Mouse (Mus musculus) spleen, adult 12 weeks (tissue): ENCODE data around the gene Optn.

Experiments
- DNase-seq: peaks from one replicate; pipeline ENCODE4 v3.0.0; 2022; ENCODE audit warnings: low spot score

The Optn gene

DNA sequence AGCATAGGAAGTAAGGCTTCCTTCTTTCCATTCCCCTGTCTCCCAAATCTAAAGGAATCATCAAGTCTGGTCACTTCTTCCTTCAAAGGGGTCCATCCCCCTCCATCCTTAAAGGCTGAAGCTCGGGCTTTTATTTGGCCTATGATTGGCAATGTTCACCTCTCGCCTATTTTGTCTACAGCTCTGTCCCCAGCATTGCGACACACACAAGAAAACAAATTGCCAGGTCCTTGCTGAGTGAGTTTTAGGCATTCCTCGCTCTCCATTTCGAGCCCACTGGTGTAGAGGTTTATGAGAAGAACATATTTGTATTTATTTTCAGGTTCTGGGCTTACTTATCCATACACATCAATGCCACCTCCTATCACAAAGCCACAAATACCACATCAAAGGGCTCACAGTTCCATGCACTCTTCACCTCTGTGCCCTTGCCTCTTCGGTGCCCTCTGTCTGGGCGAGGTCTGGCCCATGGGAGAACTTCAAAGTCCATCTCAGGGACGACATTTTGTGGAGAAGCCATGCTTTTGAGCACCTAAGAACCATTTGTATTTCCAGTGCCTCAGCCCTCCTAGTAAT lies 2.6 kb downstream of the Optn start:
- DNase-seq: no peak

DNA sequence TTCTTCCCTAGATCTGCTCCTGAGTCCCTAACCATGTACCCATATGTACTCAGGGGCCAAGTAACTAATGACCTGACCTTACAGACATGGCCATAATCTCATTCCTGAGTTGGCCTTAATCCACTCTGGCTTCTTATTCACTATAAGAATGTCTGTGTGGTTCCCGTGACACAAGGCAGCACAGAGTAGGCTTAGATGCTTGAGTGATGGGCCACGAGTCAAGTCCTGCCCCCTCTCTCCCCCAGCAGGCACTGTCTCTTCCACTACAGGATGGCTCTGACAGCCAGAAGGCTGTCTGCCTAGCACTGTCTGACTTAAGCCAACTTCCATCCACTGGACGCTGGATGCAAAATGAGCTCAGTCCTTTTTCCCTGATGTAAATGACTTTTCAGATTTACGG lies 3.9 kb downstream of the Optn start:
- no peak for DNase-seq

GRCm38 (mm10) chr2:5058436-5058835 lies 5.4 kb downstream of the Optn start:
- no peak for DNase-seq

DNA sequence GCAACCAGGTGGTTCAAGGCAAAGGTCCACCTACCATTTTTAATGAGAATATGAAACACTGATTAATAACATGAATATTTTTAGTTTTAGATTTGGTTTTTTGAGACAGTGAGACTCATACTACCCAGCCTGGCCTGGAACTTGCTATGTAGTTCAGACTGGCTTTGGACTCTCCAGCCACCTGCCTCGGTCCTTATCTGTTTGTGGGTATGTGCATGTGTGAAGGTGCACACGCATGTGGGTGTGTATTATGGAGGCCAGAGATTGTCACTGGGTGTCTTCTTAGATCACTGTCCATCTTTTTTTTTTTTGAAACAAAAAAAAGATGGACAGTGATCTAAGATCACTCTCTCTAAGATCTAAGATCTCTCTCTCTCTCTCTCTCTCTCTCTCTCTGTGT lies 13.3 kb downstream of the Optn start:
- no peak for DNase-seq

DNA sequence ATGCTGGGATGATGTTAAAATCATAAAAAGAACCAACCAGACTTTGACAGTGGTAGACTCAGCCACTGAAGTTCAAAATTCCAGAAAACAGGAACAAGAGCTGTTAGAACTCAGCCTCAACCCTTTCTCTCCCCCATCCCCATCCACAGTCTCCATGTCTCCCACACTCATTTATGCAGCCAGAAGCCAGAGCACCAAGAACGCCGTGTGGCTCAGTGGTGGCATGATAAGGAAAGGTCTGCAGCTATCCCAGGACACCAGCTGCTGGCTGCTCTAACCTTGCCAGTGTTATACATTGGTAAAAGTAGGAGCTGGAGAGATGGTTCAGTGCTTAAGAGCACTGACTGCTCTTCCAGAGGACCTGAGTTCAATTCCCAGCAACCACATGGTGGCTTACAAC lies 16.8 kb downstream of the Optn start:
- DNase-seq: no peak

- DNase-seq: no peak
Observed at GRCm38 (mm10) chr2:5045269-5045965, 18.4 kb downstream of the Optn start.

DNA sequence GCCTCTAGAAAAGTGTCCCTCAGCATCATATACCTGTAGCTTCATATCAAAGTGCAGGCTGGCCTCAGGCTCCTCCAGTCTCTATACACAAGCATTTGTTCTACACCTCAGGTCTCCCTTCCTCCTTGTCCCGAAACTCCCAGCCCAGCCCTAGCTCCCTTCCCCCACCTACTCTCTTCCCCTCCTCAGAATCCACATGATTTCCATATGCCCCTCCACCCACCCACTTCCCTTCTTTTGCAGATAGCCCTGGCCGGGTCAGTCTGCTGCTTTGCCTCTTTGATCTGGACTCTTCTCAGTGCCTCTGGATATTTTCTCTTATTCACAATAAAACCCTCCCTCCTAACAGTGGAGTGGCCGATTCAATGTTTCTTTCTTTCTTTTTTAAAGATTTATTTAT lies 19.5 kb downstream of the Optn start:
- DNase-seq: no peak

GRCm38 (mm10) chr2:5043476-5043761 lies 20.4 kb downstream of the Optn start:
- DNase-seq: no peak

GRCm38 (mm10) chr2:5042616-5043475 lies 21.0 kb downstream of the Optn start:
- no peak for DNase-seq

DNA sequence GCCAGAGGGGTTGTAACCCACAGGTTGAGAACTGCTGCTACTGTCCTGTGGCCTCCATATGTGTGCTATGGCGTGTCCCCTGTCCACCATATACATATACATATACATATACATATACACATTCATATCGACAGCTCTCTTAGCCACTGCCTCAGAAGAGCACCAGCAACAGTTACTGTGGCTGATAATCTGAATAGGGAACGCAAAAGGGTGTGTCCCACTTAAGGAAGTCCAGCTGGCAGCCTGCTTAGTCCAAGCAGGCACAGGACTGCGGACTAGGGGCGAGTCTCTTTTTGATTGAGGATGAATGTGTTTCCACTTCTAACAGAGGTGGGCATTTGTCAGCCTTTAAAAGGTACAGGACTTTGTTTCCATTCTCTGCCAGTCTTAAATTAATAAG lies 22.0 kb downstream of the Optn start:
- no peak for DNase-seq

GRCm38 (mm10) chr2:5040281-5041161 lies 23.3 kb downstream of the Optn start:
- DNase-seq: no peak

DNA sequence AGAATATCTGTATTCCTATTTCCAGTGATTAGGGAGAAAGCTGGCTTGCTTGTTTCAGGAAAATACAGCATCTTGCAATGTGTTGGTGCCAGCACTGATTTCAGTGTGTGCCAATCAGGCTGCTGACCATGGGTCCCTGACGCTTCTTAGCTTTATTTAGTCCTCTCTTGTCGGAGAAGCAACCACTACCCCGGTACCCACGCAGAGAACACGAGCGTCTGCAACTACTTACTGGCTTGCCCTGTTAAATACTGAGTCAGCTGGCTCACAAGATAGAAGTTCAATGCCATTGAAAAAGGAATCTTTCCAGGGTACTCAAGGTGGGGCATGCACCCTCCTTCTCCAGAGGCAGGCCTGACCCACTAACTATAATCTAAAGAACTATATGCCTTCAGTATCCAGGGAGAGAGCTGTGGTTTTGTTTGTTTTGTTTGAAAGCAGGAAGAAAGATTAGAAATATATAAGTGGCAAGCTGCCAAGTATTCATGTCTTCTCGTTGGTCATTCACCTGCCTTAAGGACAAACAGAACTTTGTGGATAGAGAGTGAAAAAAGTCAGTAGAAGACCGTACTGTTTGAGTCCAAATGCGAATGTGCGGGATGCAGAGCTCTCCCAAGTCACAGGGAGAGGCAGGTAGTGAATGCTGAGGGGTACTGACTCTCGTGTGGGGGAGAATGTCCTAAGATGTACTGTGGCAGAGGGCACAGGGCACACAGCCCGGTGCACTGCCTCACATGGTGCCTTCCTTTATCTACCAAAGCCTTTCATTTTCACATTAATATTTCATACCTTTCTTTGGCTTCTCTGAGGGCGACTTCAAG lies 24.3 kb downstream of the Optn start:
- no peak for DNase-seq

DNA sequence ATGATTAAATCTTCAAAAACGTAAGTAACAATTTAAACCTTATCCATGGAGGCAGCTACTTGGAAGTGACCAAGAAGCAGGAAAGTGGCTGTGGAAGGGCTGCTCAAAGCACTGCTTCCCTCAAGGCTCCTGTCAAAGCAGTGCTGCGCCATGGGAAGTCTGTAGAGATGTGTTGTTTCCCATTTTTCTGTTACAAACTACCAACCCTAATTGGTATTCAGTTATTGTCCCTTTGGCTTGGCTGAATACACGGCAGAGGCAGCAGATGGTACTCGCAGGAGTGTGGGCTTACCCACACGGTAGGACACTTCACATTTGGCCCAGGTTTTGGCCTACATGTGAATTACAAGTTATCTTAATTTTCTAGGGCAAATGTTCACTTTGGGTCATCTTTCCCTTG lies 25.5 kb downstream of the Optn start:
- DNase-seq: no peak

GRCm38 (mm10) chr2:5037390-5037789 lies 26.5 kb downstream of the Optn start:
- DNase-seq: no peak

- DNase-seq: no peak
Observed at GRCm38 (mm10) chr2:5036411-5037076, 27.3 kb downstream of the Optn start.

- no peak for DNase-seq
Observed at GRCm38 (mm10) chr2:5035241-5035640, 28.6 kb downstream of the Optn start.

DNA sequence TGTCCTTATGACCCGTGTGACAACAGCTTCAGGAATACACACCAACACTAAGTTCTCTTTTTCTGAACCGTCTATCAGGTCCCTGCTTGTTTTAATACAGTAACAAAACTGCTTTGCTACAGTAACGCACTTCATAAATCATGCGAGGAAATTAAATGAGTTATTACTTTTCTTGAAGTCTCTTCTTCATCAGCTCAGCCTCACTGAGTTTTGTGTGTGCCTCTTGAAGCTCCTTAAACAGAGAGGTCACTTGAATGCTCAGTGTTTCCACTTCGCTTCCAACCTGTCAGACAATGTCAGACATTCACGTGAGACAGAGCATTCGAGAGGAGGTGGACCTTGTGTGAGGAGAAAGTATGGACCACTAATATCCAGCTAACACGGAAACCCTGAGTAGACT lies 29.1 kb downstream of the Optn start:
- no peak for DNase-seq

DNA sequence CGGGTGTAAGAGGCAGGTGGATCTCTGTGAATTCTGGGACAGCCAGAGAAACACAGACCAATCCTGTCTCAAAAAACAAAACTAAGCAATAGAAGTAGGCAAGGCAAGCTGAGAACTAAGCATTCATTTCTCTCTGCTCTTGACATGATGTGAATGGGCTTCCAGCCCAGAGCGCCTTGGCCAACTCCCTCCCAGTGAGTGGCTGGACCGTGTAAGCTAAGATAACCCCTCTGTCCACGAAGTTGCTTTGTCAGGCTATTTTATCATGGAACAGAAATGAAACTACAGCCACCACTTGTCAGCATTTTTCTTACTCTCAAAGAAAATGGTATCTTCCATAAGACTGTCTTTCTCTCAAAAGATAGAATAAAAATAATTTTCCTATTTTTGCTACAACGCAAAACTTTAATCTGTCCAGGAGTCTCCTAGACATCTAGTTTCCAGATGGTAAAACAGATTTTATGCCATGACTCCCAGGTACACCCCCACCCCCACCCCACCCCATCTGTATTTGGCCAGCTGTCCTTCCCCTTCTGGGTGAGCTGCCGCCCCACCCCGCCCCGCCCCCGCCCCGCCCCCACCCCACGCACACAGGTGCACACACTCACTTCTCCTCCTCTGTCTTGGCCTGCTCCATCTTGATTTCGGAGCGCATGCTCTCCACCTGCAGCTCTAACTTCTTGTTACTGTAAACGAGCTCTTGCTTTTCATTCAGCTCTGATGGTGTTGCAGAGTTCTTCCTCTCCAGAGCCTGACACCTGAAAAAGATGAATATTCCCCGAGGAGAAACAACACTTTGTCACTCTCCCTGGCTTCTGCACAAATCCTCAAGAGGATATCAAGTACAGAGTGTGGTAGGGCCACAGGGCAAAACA lies 30.1 kb downstream of the Optn start:
- no peak for DNase-seq

DNA sequence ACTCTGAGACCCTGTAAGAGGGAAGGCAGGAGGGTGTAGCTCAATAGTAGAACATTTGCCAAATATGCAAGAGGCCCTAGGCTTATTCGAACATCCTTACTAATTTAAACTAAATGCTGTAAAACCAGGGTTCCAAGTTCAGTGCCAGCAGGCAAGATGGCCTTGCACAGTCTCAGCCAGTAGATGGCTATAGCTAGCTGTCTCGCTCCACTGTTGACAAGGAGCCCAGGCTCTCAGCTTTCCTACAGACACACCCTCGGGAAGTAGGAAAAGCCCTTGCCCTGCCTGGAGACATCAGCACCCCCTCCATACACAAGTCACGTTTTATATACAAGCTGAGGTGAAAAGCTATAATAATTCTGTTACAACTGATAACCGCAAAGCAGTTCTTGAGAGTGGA lies 31.2 kb downstream of the Optn start:
- no peak for DNase-seq

GRCm38 (mm10) chr2:5031215-5031614 lies 32.6 kb downstream of the Optn start:
- DNase-seq: no peak
